Mouse (Mus musculus) hindbrain, embryonic 10.5 days (tissue): ENCODE measurements around the gene Slc25a12. TPM values are rescaled to one million over a fixed set of nuclear protein-coding genes. Genes with fewer than 3 reads are reported as not detected.

ENCODE experiments used
- DNase-seq: peaks from one replicate; pipeline ENCODE4 v3.0.0-alpha.2; 2017; ENCODE audit warnings: low spot score
- H3K27ac ChIP-seq: fragments of 300-500 bp; sonication (generic); 2 replicates; pipeline ENCODE4 v1.5.1; 2016; ENCODE audit warnings: mild to moderate bottlenecking, moderate library complexity
- H3K27me3 ChIP-seq: fragments of 300-500 bp; sonication (generic); 2 replicates; pipeline ENCODE4 v1.6.1; 2016; ENCODE audit warnings: mild to moderate bottlenecking; ENCODE audit not compliant: poor library complexity, insufficient read depth, severe bottlenecking
- H3K36me3 ChIP-seq: fragments of 300-500 bp; sonication (generic); 2 replicates; pipeline ENCODE4 v1.6.1; 2016; ENCODE audit warnings: mild to moderate bottlenecking, moderate library complexity
- H3K4me1 ChIP-seq: fragments of 300-500 bp; sonication (generic); replicated peaks from 2 replicates; pipeline ENCODE4 v1.6.1; 2016; ENCODE audit warnings: mild to moderate bottlenecking
- H3K4me3 ChIP-seq: fragments of 300-500 bp; sonication (generic); 2 replicates; pipeline ENCODE4 v1.5.1; 2016; ENCODE audit warnings: mild to moderate bottlenecking, moderate library complexity
- H3K9me3 ChIP-seq: fragments of 300-500 bp; sonication (generic); 2 replicates; pipeline ENCODE4 v1.6.1; 2016; ENCODE audit warnings: mild to moderate bottlenecking, moderate library complexity
- WGBS: fragments of 180-500 bp; shearing (Covaris S2); methylation state at CpG from one replicate; pipeline ENCODE4 v1.1.7; 2016; 5-methylcytosine and 5-hydroxymethylcytosine counted together
- polyA plus RNA-seq: library from polyadenylated mRNA; unstranded; fragments of >200 nt; fragmentation: Nextera tagmentation; extraction: Ambion mirVana; gene quantifications from 2 replicates; pipeline ENCODE4 v1.2.1, GENCODE M21; 2016

Gene Slc25a12
- polyA plus RNA-seq, 1 experiment from 2014 or later = 36.4 TPM

DNA sequence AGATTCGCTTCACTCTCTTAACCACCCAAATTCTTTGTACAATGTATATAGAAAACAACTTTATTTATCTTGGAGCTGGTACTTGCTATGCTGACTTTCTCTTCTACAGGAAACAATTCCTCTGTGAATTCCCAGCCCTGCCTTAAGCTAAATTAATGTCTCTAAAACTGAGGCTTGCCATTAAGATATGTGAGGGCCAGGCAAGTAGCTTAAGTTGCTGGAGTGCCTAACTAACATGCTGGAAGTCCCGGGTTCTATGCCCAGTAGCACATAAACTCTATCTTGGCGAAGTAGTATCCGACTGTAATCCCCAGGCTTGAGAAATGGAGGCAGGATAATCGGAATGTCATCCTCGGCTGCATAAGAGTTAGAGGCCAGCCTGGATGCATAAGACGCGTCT is 537 bp upstream of the Slc25a12 start:
- DNase-seq = no peak
- H3K36me3 ChIP-seq = no peaks in the 10 kb centered on the region
- H3K4me1 ChIP-seq = peaks cover 14% of the 10 kb centered on the region
- H3K4me3 ChIP-seq = peak overlapping the region; percentile 89
- no peak overlapping the region for H3K27ac ChIP-seq
- H3K27me3 ChIP-seq = no peaks in the 10 kb centered on the region
- whole genome bisulfite sequencing = 42% methylated on average over 8 of the region's 8 CpGs
- H3K9me3 ChIP-seq = no peaks in the 10 kb centered on the region

DNA sequence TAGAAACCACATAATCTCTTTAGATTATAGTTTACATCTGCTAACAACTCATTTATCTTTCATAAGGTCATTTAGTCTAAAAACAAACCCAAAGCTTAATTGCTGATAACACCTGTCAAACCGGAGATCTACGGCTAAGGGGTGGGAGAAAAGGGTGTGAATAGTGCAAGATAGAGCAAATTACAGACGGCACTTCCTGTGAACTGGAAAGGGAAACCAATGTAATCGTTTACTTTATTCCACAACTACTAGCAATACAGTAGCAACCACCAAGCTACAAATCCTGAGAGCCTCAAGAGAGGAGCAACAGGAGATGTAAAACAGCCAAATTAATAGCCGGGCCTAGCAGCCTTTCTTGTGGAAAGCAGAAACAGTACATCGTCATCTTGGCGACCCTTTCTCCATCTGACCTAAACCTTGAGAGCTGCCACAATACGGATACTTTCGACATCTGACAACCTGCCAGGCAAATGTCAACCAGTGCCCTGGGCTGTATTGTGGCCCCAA is 878 bp downstream of the Slc25a12 start:
- Histone ChIP-seq H3K9me3 (no peaks in the 10 kb centered on the region), H3K4me1 (peaks cover 14% of the 10 kb centered on the region), H3K27me3 (no peaks in the 10 kb centered on the region), H3K4me3 (peak overlapping the region; percentile 89), H3K27ac (peak overlapping the region; percentile 88), H3K36me3 (peaks cover 5% of the 10 kb centered on the region; the same call in 1 of the 2 replicates)
- no peak for DNase-seq
- WGBS = 38% methylated on average over 9 of the region's 9 CpGs

DNA sequence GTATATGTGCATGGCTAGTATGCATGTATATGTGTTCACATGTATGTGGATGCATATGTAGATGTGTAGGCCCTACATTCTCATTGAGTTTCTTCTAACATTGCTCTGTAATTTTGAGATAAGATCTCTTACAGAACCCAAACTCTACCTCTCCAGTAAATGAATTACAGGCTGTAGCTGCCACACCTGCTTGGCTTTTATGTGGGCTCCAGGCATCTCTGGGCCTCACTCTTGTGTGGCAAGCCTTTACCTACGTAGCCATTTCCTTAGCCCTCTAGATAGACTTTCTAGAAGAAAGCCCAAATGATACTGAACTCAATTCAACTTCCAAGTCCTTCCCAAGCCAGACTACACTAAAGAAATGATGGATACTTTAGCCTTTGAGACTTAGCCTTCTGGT is 7.4 kb downstream of the Slc25a12 start:
- WGBS = 80% methylated on average over 1 of the region's 1 CpGs
- Histone ChIP-seq H3K4me1 (no peaks in the 10 kb centered on the region), H3K27me3 (no peaks in the 10 kb centered on the region), H3K27ac (no peak overlapping the region), H3K36me3 (peaks cover 8% of the 10 kb centered on the region; the same call in 1 of the 2 replicates), H3K4me3 (no peak overlapping the region), H3K9me3 (no peaks in the 10 kb centered on the region)
- DNase-seq = no peak

DNA sequence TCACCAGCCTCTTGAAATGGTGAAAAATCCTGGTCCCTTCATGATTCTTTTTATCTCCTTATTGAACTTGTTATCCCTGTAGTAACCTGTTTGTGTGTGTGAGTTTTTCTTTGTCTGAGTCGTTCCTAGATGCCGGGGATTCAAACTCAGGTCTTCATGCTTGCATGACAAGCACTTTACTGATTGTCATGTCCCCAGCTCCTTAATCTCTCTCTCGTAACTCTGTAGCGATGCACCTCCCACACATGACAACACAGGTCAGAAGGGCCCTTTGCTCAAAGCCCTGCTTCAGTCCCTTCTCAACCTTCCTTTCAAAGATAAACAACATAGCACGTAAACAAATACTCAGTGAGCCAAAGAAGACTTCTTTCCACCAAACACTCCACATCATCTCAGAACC is 9.2 kb downstream of the Slc25a12 start:
- Histone ChIP-seq H3K27ac (no peak overlapping the region), H3K4me3 (no peak overlapping the region), H3K4me1 (peaks cover 10% of the 10 kb centered on the region), H3K27me3 (no peaks in the 10 kb centered on the region), H3K9me3 (no peaks in the 10 kb centered on the region), H3K36me3 (peaks cover 8% of the 10 kb centered on the region; the same call in 1 of the 2 replicates)
- WGBS = 85% methylated on average over 5 of the region's 5 CpGs
- no peak for DNase-seq

DNA sequence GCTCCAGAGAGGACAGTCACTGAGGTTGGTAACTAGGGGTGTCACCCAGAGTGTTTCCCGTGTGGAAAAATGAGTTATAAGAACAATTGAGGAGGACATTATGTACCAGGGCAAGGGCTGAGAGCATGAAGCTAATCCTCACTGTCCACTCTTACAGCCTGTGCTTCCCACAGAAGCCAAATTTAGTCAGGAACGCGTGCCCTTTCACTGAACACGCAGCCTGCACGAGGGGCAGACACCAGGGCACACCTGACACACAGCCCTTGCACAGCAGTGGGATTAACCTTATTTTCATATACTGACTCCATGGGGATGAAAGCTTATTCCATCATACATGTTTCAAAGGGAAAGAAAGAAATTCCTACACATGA is 13.5 kb downstream of the Slc25a12 start:
- Histone ChIP-seq H3K9me3 (no peaks in the 10 kb centered on the region), H3K36me3 (no peaks in the 10 kb centered on the region), H3K4me1 (peaks cover 13% of the 10 kb centered on the region), H3K4me3 (no peak overlapping the region), H3K27ac (peak overlapping the region; percentile 40; the same call in 1 of the 2 replicates), H3K27me3 (no peaks in the 10 kb centered on the region)
- no peak for DNase-seq
- WGBS = 64% methylated on average over 5 of the region's 5 CpGs

DNA sequence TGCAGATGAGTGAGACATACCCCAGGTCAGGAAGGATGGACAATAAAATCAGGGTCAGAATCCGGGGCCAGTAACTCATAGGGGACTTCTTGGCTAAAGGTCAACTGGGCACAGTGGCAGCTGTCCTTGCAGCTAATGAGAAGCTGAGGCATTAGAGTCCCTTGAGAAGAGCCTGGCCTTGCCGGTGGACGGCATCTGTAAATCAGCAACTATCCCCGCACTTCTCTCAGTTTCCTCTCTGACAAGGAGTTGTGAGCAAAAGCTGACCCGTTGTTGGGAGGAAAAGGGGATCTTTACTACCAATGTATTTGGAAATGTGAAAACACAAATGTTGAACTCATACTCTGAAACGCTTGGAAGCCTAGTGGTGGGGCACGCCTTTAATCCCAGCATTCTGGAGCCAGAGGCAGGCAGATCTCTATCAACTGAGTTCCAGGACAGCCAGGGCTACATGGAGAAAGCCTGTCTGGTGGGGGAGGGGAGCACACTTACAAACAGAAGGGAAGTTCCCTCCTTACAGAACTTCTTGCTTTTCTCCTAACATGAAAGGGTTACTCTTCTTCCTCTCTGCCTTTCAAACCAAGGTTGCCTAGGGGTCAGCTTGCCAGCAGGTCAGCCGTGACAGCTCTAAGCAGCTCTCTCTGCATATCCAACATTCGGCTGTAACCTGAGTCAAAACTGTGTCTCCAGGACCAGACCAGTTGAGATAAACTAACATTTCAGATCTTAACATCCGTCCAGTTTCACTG is 14.1 kb downstream of the Slc25a12 start:
- peak; percentile 20 for DNase-seq
- no peaks in the 10 kb centered on the region for H3K27me3 ChIP-seq
- no peaks in the 10 kb centered on the region for H3K9me3 ChIP-seq
- no peak overlapping the region for H3K4me3 ChIP-seq
- WGBS = 50% methylated on average over 10 of the region's 10 CpGs
- H3K4me1 ChIP-seq = peaks cover 13% of the 10 kb centered on the region
- no peaks in the 10 kb centered on the region for H3K36me3 ChIP-seq
- peak overlapping the region; percentile 40; the same call in 1 of the 2 replicates for H3K27ac ChIP-seq

DNA sequence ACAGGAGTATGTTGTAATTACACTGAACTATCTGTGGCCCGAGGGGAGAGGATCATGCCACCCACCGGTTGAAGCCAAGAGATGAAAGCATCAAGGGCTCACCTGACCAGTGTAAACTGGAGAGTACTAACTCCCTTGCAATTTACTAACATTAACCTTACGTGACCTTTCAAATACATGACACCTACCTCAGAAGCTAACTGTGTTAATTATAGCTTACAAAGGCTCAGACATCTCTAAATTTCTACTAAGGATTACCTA is 15.9 kb downstream of the Slc25a12 start:
- 87% methylated on average over 3 of the region's 3 CpGs for WGBS
- no peaks in the 10 kb centered on the region for H3K36me3 ChIP-seq
- H3K4me1 ChIP-seq = peaks cover 13% of the 10 kb centered on the region
- no peaks in the 10 kb centered on the region for H3K27me3 ChIP-seq
- H3K9me3 ChIP-seq = no peaks in the 10 kb centered on the region
- H3K4me3 ChIP-seq = no peak overlapping the region
- no peak overlapping the region for H3K27ac ChIP-seq
- no peak for DNase-seq

DNA sequence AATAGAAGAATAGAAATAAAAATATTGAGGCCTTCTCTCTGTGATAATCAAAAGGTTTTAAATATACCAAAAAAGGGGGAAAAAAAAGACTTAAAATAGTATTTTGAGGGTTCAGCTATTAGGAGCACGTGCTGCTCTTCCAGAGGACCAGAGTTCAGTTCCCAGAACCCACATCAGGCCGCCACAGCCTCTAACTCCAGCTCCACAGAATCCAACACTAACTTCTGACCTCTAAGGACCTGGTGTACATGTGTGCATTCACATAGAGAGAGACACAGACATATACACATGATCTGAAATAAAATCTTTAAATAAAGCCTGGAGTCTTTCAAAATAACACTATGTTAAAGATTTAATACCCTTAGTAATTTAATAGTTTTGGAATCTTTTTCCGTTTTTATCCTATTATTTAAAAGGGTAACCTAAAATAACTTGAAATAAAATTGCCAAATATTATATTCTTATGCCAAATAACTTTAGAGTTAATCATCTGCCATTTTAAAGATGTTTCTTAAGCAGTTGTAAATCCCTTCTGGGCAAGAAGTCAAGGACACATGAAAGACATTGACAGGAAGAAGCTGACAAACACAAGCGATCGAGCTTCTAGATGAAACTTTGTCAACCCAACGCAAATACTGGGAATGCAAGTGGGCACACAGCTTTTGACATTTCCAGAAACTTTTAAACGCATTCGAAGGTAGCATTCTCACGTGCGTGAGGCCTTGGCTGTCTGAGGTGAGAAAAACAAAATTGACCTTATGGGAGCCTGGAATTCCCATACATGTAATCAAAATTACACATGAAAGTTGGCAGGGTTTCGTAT is 16.4 kb downstream of the Slc25a12 start:
- no peak overlapping the region for H3K27ac ChIP-seq
- no peaks in the 10 kb centered on the region for H3K36me3 ChIP-seq
- no peak for DNase-seq
- no peak overlapping the region for H3K4me3 ChIP-seq
- H3K9me3 ChIP-seq = no peaks in the 10 kb centered on the region
- H3K4me1 ChIP-seq = peaks cover 13% of the 10 kb centered on the region
- WGBS = 90% methylated on average over 11 of the region's 11 CpGs
- H3K27me3 ChIP-seq = no peaks in the 10 kb centered on the region

DNA sequence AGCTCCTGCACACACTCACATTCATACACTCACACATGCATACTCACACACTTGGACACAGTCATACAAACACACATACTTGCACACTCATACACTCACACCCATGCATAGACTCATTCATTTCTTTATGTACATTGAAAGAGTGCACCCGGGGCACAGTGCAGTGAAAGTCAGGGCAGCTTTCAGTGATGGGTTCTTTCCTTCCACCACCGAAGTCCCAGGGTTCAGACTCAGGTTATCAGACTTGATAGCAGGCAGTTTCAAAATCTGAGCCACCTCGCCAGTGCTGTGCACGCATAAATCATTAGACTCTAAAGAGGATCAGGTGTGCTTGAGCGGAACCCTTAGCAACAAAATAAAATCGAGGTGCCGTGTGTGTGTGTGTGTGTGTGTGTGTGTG is 17.4 kb downstream of the Slc25a12 start:
- Histone ChIP-seq H3K36me3 (no peaks in the 10 kb centered on the region), H3K9me3 (no peaks in the 10 kb centered on the region), H3K27me3 (no peaks in the 10 kb centered on the region), H3K4me3 (no peak overlapping the region), H3K27ac (no peak overlapping the region), H3K4me1 (peaks cover 13% of the 10 kb centered on the region)
- WGBS = 89% methylated on average over 7 of the region's 7 CpGs
- DNase-seq = no peak

DNA sequence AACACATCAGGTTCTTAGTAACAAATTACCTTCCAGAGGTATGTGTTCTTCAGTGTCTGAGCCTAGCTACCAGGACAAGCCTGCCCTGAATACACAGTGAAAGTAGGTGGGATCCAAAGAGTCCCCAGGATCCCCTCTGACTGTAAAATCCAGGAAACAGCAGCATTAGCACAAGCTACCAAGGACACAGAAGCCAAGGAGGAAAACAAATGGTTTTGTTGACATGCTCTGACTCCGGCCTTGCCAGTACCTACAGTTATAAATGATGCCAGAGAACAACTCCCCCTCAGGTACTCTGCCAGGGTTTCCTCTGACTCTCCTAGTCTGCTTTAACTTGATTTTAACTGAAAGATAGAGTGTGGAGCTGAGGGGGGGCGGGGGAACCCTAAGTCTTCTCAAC is 18.0 kb downstream of the Slc25a12 start:
- peaks cover 13% of the 10 kb centered on the region for H3K4me1 ChIP-seq
- H3K4me3 ChIP-seq = no peak overlapping the region
- no peak overlapping the region for H3K27ac ChIP-seq
- no peak for DNase-seq
- WGBS = 84% methylated on average over 2 of the region's 2 CpGs
- H3K27me3 ChIP-seq = no peaks in the 10 kb centered on the region
- H3K9me3 ChIP-seq = no peaks in the 10 kb centered on the region
- H3K36me3 ChIP-seq = no peaks in the 10 kb centered on the region

DNA sequence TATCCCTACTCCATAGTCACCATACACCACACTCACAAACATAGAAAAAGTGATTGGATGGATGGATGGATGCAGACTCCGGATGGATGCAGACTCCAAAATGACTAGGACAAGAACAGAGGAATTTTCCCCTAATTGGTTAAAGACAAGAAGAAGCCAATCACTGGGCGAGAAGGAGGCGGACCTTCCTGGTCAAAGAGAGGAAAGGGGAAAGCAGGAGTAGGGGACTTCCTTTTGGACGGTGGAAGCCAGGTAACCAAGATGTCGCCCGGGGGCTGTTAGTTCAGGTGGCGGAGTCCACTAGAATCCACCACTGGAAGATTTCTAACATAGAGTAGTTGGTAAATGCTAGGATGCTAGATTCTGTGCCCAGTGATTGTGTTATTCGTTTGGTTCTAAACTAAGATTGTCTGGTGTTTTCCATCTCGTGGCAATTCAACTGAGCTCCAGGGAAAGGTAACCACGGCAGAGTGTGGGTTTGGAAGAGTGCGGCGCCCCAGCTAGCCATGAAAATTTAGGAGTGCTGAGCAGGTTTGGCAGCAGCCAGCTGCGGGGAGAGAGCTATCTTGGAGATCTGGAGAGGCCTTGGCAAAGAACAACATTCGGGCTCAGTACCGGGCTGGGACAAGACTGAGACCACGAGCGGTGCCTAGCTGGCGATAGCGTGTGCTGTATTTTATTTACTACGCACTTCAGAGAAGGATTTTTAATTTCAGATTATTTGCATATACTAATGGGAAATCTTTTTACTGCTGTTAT is 19.6 kb downstream of the Slc25a12 start:
- H3K27ac ChIP-seq = no peak overlapping the region
- H3K27me3 ChIP-seq = no peaks in the 10 kb centered on the region
- H3K4me1 ChIP-seq = no peaks in the 10 kb centered on the region
- H3K9me3 ChIP-seq = peaks cover 5% of the 10 kb centered on the region; the same call in 1 of the 2 replicates
- no peak overlapping the region for H3K4me3 ChIP-seq
- H3K36me3 ChIP-seq = peaks cover 12% of the 10 kb centered on the region
- DNase-seq = no peak
- WGBS = 93% methylated on average over 20 of the region's 20 CpGs

DNA sequence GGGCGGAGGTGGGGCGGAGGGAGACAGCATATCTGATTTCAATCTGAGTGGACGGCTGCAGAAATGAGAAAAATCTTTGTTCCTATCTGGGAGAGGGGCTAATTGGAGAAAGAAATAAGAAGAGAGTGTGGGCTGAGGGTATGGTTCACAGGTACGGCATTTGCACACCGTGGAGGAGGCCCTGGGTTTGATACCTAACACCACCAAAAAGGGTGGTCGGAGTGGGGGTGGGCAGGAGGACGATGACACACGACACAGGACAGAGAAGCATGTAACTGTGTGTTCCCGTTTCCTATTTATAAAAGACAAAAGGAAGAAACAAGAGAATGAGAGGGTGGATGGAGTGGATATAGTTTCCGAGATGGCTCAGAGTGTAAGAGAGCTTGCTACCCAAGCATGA is 20.4 kb downstream of the Slc25a12 start:
- no peak for DNase-seq
- Histone ChIP-seq H3K9me3 (peaks cover 5% of the 10 kb centered on the region; the same call in 1 of the 2 replicates), H3K36me3 (peaks cover 18% of the 10 kb centered on the region), H3K27me3 (no peaks in the 10 kb centered on the region), H3K4me3 (no peak overlapping the region), H3K4me1 (no peaks in the 10 kb centered on the region), H3K27ac (no peak overlapping the region)
- 88% methylated on average over 10 of the region's 10 CpGs for WGBS
